Mouse (Mus musculus) T-helper 17 cell (primary cell): ENCODE measurements at regions not wholly inside any gene's neighbourhood (a gene's known extent, or its start where the extent isn't known, plus 50 kb on each side); places are given as distances from the start of the nearest gene placed in this dataset.

Experiments used
- in situ Hi-C, 2 experiments: fragments of 300-600 bp; cut with MboI, MseI; formaldehyde crosslinking; loops; 1 replicate in 1 of 2; 2 replicates in 1 of 2; pipeline ENCODE4 v1.15.1; 2025; ENCODE audit warnings: high pct_unique_total_duplicates in 2 of 2

DNA sequence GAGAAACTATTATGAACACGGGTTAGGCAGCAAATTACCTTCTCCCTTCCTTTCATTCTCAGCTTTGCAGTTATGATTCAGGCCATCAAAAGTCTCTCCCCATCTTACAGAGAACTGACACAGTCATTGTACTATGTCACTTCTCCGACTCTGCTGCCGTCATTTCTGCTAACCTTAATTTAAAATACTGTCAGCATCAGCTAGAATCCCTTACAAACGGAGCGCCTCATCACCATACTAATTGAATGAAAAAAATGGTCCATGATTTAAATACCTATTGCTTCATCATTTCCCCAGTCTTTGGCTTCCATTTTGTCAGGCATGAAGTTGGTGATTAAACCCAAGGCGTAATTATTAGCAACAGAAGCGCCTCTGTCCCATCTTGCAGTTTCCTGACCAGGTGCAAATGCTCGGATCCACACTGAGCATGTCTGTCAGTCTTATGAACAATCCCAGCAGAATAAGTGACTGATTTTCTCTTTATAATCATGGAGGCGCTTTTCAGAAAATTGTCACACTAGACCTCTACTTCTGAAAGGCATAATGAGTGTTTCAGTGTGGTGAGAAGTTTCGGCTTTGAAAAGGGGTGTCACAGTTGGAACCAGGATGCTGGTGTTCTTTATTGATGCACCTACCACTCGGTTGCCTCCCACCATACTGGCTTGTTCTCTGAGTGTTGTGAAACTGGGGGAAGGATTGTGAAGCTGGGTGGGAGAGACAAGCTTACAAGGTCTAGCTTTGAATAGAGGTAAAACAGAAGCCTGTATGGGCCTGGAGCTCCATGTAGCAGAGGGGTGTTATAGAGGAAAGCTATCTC lies 52.4 kb upstream of the Npy start:
- in situ Hi-C loops: no loop called here
